Mouse (Mus musculus): ENCODE data around the gene Rpl37.

Rpl37 gene

DNA sequence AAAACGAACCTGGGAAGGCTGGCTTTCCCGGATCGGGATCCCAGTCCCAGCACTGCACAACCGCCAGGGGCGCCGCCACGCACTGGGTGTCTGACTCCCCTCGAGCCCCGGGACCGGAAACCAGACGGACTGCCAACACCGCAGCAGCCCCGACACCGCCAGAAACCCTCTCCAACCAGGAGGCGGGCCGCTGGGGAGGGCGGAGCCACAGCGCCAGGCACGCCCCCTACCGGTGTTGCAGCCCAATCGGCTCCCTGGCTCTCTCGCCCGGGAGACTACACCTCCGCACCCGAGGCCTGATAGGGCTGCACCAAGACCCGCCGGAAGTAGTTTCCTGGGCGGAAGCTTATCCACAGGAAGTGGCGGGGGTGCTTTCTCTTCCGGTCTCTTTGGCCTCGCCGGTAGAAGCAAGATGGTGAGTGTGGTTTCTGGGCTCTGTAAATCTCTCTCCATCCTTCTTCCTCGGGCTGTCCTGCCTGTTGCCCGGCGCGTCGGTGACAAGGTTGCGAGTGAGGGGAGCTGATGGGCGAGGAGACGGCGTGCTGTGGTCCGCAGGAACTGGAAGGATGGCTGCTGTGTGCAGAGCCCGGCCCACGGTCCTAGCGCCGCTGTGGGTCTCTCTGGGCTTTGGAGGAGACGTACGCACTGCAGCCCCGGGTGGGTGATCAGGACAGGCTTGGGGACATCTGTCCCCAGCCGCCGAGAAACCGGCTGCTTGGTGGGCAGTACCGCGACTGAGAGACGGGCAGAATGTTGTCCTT, at the start of gene Rpl37:
TSS of gene Rpl37 (plus strand) at position 376 of the 761 bp plus-strand sequence.
- peak; percentile 99 for DNase-seq (ENCODE audit: low spot score)

GRCm38 (mm10) chr15:5068801-5069518, 47.5 kb upstream of the Rpl37 start:
- peak; percentile 58 for DNase-seq (ENCODE audit: low spot score)

- no peak for DNase-seq (ENCODE audit: low spot score)
Measured at GRCm38 (mm10) chr15:5081235-5081634, 35.2 kb upstream of the Rpl37 start.

GRCm38 (mm10) chr15:5086162-5086561, 30.3 kb upstream of the Rpl37 start:
- peak; percentile 66 for DNase-seq (ENCODE audit: low spot score)

DNA sequence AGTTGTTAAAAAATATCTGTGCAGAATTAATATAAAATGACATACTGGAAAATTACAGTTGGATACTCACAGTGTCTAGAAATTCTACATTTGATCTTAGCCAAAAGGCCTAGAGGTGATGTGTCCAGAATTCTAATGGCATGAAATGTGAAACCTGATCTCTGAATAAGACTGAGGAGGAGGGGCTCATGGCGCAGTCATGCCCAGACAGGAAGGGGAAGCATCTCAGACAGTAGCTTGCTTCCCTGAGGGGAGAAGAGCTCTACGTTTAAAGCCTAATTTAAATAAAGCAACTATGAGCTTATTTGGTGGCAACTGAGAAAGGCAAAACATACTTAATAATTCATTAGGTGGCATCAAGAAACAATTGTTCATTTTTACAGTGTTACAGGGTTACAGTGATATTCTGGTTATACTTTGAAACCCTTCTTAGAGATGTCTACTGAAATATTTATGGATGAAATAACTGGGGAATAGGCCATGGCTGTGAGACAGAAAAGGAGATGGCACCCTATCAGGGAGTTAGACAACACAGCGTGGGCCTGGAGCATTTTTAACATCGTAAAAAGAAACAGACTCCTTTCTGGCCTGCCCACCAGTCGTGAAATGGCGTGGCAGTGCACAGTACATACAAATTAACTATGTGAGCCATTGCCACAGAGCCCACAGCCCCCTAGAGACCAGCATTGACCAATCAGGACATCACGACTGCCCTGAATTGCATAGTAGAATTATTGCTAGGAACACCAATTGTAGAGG, 27.4 kb upstream of the Rpl37 start:
- DNase-seq (ENCODE audit: low spot score) = no peak

GRCm38 (mm10) chr15:5090131-5090530, 26.3 kb upstream of the Rpl37 start:
- DNase-seq (ENCODE audit: low spot score) = no peak

- no peak for DNase-seq (ENCODE audit: low spot score)
Measured at GRCm38 (mm10) chr15:5095534-5096301, 20.7 kb upstream of the Rpl37 start.

- DNase-seq (ENCODE audit: low spot score) = no peak
Measured at GRCm38 (mm10) chr15:5097376-5097775, 19.1 kb upstream of the Rpl37 start.

DNA sequence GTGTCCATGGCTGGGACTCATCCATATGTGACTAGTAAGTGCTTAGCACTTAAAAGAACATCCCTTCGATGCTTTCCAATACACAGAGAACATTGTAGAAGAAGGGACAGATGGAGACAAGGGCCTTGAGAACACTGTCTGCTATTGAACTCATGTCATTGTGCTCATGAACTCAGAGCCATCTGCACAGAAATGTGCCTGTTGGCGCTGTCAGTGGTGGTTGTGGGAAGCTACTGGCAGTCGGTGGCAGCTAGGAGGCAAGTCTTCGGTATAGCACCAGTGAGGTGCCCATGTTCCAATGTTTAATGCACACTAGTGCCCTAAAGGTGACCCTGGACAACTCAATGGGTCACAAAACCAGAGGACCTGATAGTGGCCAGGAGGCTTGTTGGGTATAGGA, 14.1 kb upstream of the Rpl37 start:
- DNase-seq (ENCODE audit: low spot score) = no peak

DNA sequence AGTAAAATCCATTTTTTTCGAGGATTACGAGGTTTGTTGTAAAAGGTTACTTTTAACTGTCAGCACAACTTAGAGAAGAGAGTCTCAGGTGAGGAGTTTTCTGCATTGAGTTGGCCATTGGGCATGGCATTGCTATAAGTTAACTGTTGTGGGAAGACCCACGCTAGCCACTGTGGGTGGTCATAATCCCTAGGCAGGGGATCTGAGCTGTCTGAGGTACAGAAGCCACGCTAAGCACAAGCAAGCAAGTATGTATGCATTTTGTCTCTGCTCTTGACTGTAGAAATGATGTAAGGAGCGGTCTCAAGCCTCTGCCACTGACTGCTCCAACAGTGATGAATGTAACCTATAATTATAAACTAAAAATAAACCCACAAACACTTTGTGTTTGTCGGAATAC, 10.6 kb upstream of the Rpl37 start:
- DNase-seq (ENCODE audit: low spot score) = no peak

GRCm38 (mm10) chr15:5106293-5106692, 10.2 kb upstream of the Rpl37 start:
- DNase-seq (ENCODE audit: low spot score) = peak; percentile 71

DNA sequence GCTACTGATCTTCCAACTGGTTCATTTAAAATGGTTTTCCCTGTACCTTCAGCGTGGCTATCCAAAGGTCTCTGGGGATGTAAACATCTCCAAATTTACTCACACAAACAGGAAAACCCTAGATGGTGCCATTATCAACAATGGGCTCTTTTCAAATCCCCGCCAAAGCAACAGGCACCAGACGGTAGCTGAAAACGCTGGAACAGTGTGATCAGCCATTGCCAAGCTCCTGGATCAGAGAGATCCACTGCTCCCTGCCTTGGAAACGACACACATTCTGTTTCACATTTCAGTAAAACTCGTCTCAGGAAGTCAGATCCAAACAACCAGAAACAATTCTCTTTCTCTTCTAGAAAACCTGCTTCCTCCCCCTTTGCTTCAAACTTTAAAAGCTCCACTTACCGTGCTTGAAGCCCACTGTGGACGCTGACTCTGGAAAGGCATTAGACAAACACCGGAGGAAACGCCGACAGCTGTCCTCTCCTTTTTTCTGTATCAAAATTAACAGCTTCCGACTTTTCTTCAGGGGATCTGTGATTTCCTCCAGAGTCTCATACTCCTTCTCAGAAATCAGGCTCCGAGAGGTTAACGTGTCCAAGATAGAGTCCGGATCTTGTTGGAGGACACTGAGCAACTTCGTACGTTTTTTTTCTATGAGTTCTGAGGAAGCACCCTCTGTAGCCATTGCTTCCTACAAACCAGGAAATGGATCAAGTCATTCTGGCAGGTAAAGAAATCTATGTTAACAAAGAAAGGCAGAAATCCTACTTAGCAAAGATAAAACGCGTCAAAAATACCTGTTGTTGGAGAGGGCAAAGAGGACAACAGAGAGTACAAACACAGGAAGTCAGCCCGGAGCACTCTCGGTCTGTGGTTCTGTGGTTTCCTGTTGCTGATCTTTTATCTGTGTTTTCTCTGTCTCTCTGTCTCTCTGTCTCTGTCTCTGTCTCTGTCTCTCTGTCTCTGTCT, 8.5 kb upstream of the Rpl37 start, which contains the start of gene Card6:
TSS of gene Card6 (minus strand) at position 854 of the 969 bp plus-strand sequence.
- no peak for DNase-seq (ENCODE audit: low spot score)

GRCm38 (mm10) chr15:5108655-5109040, 7.8 kb upstream of the Rpl37 start:
- DNase-seq (ENCODE audit: low spot score) = no peak

GRCm38 (mm10) chr15:5112651-5113050, 3.8 kb upstream of the Rpl37 start:
- no peak for DNase-seq (ENCODE audit: low spot score)

DNA sequence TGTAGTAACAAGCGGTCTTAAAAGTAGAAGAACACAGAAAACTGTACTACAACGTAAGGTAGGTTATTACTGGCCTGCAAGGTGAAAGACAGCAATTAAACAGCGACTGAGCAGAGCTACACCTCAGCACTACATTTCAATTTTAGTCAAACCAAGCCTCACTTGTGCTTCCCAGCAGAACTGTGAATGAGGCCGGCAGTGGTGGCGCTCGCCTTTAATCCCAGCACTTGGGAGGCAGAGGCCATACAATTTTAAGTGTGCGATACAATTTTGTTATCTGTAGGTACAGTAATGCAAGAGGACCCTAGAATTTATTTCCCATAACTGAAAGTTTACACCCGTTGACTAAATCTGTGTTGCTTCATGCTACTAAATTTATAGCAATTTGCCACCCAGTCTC, 1.3 kb upstream of the Rpl37 start:
- no peak for DNase-seq (ENCODE audit: low spot score)

DNA sequence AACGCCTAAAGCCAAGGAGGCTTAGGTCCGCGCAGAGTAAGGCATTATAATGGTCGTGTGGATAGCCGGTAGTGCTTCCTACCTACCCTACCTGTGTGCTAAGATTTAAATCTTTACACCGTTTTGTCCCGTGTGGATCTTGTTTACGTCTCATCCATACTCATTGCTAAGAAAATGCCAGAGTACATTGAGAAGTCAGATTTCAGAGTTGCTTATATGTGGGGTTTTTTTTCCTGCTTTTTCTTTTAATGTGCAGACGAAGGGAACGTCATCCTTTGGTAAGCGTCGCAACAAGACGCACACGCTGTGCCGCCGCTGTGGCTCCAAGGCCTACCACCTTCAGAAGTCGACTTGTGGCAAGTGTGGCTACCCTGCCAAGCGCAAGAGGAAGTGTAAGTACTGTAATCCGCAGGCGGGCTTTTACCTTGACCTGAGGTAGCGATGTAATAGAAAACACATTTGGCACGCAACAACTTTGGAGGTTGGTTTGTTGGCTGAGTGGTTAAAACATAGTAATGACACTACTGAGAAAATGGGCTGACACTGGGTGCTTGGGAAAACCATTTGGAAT, 671 bp downstream of the Rpl37 start:
- DNase-seq (ENCODE audit: low spot score) = no peak

GRCm38 (mm10) chr15:5118626-5119025, 2.2 kb downstream of the Rpl37 start:
- no peak for DNase-seq (ENCODE audit: low spot score)

- DNase-seq (ENCODE audit: low spot score) = no peak
Measured at GRCm38 (mm10) chr15:5119192-5119591, 2.7 kb downstream of the Rpl37 start.

DNA sequence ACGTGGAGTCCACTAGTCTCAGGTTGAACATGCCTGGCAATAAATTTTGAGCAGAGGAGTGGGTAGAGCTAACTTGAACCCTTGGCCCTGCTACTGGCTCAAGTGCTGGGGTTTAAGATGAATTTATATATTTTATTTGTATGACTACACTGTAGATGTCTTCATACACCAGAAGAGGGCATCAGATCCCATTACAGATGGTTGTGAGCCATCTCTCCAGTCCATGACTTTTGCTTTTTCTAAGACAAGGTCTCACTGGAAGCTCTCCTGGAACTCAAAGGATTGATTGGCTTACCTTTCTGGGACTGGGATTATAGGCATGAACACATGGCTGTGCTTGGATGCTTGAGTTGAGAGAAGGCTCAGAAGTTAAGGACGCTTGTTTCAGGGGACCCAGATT, 3.3 kb downstream of the Rpl37 start:
- DNase-seq (ENCODE audit: low spot score) = no peak

- DNase-seq (ENCODE audit: low spot score) = no peak
Measured at GRCm38 (mm10) chr15:5121535-5122313, 5.3 kb downstream of the Rpl37 start.
